Mouse (Mus musculus) embryonic facial prominence, embryonic 14.5 days (tissue): ENCODE data around the gene D830030K20Rik. TPM values are rescaled to one million over a fixed set of nuclear protein-coding genes. Genes with fewer than 3 reads are reported as not detected.
"Not testable (repeated sequence)": the region's sequence is repeated elsewhere in the genome, so short reads cannot be mapped to it uniquely, and the experiment has no call there.

Experiments
- ATAC-seq: fragments of 200-750 bp; cut with Nextera tagmentation; 2 replicates; pipeline ENCODE4 v1.8.0; 2017; ENCODE audit warnings: low read depth, moderate number of reproducible peaks, moderate TSS enrichment
- DNase-seq: peaks from one replicate; pipeline ENCODE4 v3.0.0-alpha.2; 2015; ENCODE audit warnings: low spot score
- H3K27ac ChIP-seq: fragments of 300-500 bp; sonication (generic); replicated peaks from 2 replicates; pipeline ENCODE4 v1.5.1; 2014; ENCODE audit warnings: low read depth, mild to moderate bottlenecking, low read length, moderate library complexity
- H3K27me3 ChIP-seq: fragments of 300-500 bp; sonication (generic); replicated peaks from 2 replicates; pipeline ENCODE4 v1.6.1; 2014; ENCODE audit warnings: low read length; ENCODE audit not compliant: control insufficient read depth, insufficient read depth
- H3K36me3 ChIP-seq: fragments of 300-500 bp; sonication (generic); 2 replicates; pipeline ENCODE4 v1.6.1; 2014; ENCODE audit warnings: low read length, mixed read lengths; ENCODE audit not compliant: control insufficient read depth, insufficient read depth
- H3K4me1 ChIP-seq: fragments of 300-500 bp; sonication (generic); 2 replicates; pipeline ENCODE4 v1.6.1; 2014; ENCODE audit warnings: antibody characterized with exemption, low read length; ENCODE audit not compliant: control insufficient read depth, insufficient read depth
- H3K4me2 ChIP-seq: fragments of 300-500 bp; sonication (generic); 2 replicates; pipeline ENCODE4 v1.6.1; 2014; ENCODE audit warnings: low read depth, mild to moderate bottlenecking, low read length, moderate library complexity, mixed read lengths
- H3K4me3 ChIP-seq: fragments of 300-500 bp; sonication (generic); 2 replicates; pipeline ENCODE4 v1.5.1; 2014; ENCODE audit warnings: low read depth, mild to moderate bottlenecking, low read length
- H3K9ac ChIP-seq: fragments of 300-500 bp; sonication (generic); 2 replicates; pipeline ENCODE4 v1.6.1; 2014; ENCODE audit warnings: low read depth, mild to moderate bottlenecking, low read length, moderate library complexity, mixed read lengths
- H3K9me3 ChIP-seq: fragments of 300-500 bp; sonication (generic); 2 replicates; pipeline ENCODE4 v1.6.1; 2016; ENCODE audit warnings: low read length; ENCODE audit not compliant: control insufficient read depth
- WGBS: fragments of 180-500 bp; shearing (Covaris S2); extraction: QIAGEN DNeasy Blood & Tissue Kit; methylation state at CpG from one replicate; pipeline ENCODE4 v1.1.7; 2014; 5-methylcytosine and 5-hydroxymethylcytosine counted together
- polyA plus RNA-seq: library from polyadenylated mRNA; unstranded; fragments of >200 nt; fragmentation: Nextera tagmentation; extraction: Ambion mirVana; gene quantifications from 2 replicates; pipeline ENCODE4 v1.2.1, GENCODE M21; 2014

Gene D830030K20Rik
- 2.6 and 3.4 TPM in 2 replicates for polyA plus RNA-seq

DNA sequence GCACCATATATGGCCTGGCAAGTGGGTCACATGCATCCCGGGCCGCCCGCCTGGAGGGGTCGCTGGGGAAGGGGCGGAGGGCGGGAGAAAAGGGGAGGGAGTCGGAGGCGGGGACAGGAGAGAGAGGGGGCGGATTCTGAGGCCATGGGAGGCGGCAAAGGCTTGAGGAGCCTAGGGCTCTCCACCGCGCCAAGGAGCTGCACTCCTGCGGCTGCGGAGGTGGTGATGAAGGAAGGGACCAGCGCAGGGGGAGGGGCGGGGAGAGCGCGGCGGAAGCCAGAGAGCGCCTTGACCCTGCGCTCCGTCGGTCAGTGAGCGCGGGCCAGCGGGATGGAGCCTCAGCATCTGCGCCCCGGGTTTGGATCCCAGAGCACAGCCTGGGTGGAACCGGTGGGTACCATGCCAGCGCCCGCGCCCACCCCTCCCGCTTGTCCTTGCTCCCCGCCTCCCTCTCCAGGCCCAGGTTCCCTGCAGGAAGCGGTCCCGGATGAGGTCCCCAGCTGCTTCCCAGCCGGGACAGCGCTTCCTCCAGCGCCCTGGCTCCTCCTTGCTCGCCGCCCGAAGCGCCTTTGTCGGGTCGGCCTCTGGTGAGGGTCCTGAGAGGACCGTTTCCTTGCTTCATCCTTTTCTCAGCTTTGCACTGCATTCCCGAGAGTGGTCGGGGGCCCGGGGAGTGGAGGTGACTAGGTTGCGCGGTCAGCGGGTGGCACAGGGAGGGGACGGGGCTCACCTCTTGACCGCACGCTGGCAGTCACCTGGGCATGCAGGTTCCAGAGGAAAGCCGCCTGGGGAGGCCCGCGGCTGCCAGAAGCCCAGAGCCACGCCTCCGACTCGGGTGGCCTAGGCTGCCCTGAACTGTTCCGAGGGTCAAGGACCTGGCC lies at the start of gene D830030K20Rik:
D830030K20Rik (plus strand) TSS at position 217 of the 881 bp plus-strand sequence.
- H3K9me3 ChIP-seq, H3K27me3 ChIP-seq, ATAC-seq, H3K27ac ChIP-seq, H3K36me3 ChIP-seq, H3K4me1 ChIP-seq, DNase-seq: not testable (repeated sequence)
- Histone ChIP-seq H3K9ac (peak within 1 kb of the TSS; percentile 35; the same call in 1 of the 2 replicates), H3K4me2 (peak within 1 kb of the TSS; percentile 59), H3K4me3 (peak within 1 kb of the TSS; percentile 35)
- 0% methylated on average over 11 of the region's 62 CpGs for WGBS

DNA sequence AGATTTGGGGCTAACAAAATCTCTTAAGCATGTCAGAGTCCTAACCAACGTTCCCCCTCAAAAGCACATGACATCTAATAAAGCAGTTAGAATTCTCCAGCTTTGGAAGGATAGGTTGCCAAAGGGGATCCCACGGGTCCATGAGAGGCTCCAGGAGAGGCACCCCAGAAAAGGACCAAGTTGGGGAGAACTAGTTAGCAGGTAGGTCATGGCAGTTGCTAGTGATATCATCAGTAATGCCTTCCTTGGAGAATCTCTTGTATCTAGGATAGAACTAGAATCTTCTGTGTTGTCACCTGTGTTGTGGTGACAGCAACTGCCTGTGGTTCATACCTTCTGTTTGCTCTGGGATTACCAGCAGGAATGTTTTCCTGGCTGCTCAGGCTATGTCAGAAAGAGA lies 20.3 kb upstream of the D830030K20Rik start, which contains the start of gene Gm5795:
Gm5795 (plus strand) TSS at position 301 of the 400 bp plus-strand sequence.
- H3K4me1 ChIP-seq, H3K4me2 ChIP-seq, H3K4me3 ChIP-seq, ATAC-seq, DNase-seq, H3K36me3 ChIP-seq, H3K27ac ChIP-seq, H3K9ac ChIP-seq, H3K27me3 ChIP-seq, H3K9me3 ChIP-seq: not testable (repeated sequence)
- WGBS: no CpG with 5 or more reads among the region's 2 CpGs

DNA sequence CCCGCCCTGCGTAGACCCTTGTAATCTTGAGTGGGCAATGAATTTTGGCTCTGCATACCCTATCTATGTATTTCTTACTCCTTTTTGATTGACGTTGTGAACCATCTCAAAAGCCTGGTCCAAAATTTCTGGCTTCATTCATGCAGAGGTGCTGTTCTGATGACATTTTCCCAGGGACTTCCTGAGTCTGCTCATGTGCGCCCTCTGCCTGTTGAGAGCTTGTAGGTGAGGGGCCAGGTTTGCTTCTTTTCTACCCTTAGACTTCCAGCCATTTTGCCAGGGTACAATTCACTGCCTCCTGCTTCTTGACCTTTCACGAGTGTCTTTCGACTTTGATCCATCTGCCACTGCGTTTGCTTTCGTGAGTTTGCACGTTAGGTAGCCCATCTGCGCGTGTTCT lies 1.1 kb downstream of the D830030K20Rik start:
- not testable (repeated sequence) for H3K27me3 ChIP-seq, H3K9me3 ChIP-seq, H3K27ac ChIP-seq, ATAC-seq, H3K4me1 ChIP-seq, H3K4me2 ChIP-seq, H3K4me3 ChIP-seq, H3K9ac ChIP-seq, H3K36me3 ChIP-seq
- WGBS: 10% methylated on average over 9 of the region's 11 CpGs
- peak; percentile 3 for DNase-seq

DNA sequence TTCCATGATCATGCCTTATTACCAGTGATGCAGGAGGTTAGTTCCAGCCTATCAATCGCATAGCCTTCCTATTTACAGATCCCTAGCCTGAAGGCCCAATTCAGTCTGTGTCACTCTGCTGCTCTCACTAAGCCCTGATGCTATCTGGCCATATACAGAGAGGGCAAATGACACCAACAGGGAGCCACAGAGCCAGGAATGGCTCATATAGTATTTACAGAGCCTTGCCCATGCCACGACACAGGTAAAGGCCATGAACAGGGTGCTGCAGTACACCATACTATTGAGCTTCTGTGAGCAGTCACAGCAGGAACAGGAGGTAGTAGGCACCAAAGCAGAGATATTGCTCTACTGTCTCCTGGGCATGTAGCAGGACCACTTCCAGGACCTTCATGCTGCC lies 54.2 kb downstream of the D830030K20Rik start:
- H3K4me3 ChIP-seq, H3K36me3 ChIP-seq, ATAC-seq, H3K9me3 ChIP-seq, H3K4me2 ChIP-seq, H3K27me3 ChIP-seq, DNase-seq, H3K27ac ChIP-seq, H3K4me1 ChIP-seq, H3K9ac ChIP-seq: not testable (repeated sequence)
- WGBS: 73% methylated on average over 2 of the region's 2 CpGs

Other genes starting within 250 kb of the D830030K20Rik start
- not detected in 2 replicates for gene Gm2888, start 178.5 kb upstream of the D830030K20Rik start, polyA plus RNA-seq
- gene Gm2897, start 159.2 kb upstream of the D830030K20Rik start, polyA plus RNA-seq: 1.6 and 1.7 TPM in 2 replicates
- gene Gm10340, start 74.5 kb upstream of the D830030K20Rik start, polyA plus RNA-seq: not detected in 2 replicates
- gene Gm5795, start 20.2 kb upstream of the D830030K20Rik start, polyA plus RNA-seq: not detected in 2 replicates
- 0.17 TPM in 1 of 2 replicates, not detected in the other for gene Gm2956, start 124.1 kb downstream of the D830030K20Rik start, polyA plus RNA-seq
- not detected in 2 replicates for gene Gm10413, start 186.6 kb downstream of the D830030K20Rik start, polyA plus RNA-seq
- gene Gm10409, start 204.1 kb downstream of the D830030K20Rik start, polyA plus RNA-seq: 0.65 and 0.87 TPM in 2 replicates
- gene Gm3005, start 219.6 kb downstream of the D830030K20Rik start, polyA plus RNA-seq: 0.16 TPM in 1 of 2 replicates, not detected in the other
- gene Gm10408, start 240.9 kb downstream of the D830030K20Rik start, polyA plus RNA-seq: not detected in 2 replicates